ENCODE assay signal across 9 mouse cellular contexts in the genomic region with DNA sequence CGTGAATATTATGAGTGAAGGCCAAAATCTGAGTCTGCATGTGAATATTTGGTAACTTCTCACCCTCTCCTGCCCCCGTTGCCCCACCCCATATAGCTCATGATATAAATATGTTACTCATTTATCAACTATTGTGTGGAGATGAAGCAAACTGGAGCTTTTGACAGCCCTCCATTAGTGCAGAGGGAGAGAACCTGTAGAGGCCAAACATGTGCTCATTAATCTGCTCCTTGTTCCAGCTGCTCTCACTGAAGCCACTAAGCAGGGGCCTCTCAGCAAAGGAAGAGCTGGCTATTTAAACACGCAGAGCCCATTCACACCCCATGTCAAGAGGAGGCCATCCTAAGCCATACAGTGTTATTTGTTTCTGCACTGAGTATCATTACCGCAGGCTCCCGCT.
"Had no signal": no experiment of that assay in that cellular context is flagged by ENCODE, and none has a peak within 500 bp of the region (broad histone marks: within the 10 kb centered on the region; RNA-seq: fewer than 3 reads in every experiment).

No protein-coding gene starts in this region.

- H3K36me3 ChIP-seq: limb, embryonic 12.5 days; liver, embryonic 13.5 days had no signal

- H3K9ac ChIP-seq: limb, embryonic 12.5 days; liver, embryonic 13.5 days; liver, postnatal 0 days had no signal

- H3K27me3 ChIP-seq: limb, embryonic 12.5 days; liver, embryonic 13.5 days had no signal

- DNase-seq: kidney, adult 18-20 months; kidney, postnatal 10 days; kidney, postnatal 4 days; liver; liver, embryonic 13.5 days; liver, postnatal 0 days; lung, postnatal 36 days had no signal

- ATAC-seq: liver, postnatal 0 days had no signal

- H3K4me2 ChIP-seq: limb, embryonic 12.5 days; liver, embryonic 13.5 days had no signal

- H3K4me3 ChIP-seq: layer of hippocampus, adult 2 months; limb, embryonic 12.5 days; liver, embryonic 13.5 days had no signal

- H3K9me3 ChIP-seq: limb, embryonic 12.5 days; liver, embryonic 13.5 days had no signal

- H3K4me1 ChIP-seq: limb, embryonic 12.5 days; liver, embryonic 13.5 days had no signal

- H3K27ac ChIP-seq: layer of hippocampus, adult 2 months; limb, embryonic 12.5 days; liver, embryonic 13.5 days had no signal
